Mouse (Mus musculus) T-helper 2 cell (primary cell): ENCODE data around the gene Olfr204.
"Not testable (repeated sequence)": the region's sequence is repeated elsewhere in the genome, so short reads cannot be mapped to it uniquely, and the experiment has no call there.

Experiments
- in situ Hi-C: fragments of 300-600 bp; cut with MboI, MseI; formaldehyde crosslinking; loops from one replicate; pipeline ENCODE4 v1.15.1; 2025; ENCODE audit warnings: high pct_unique_total_duplicates

Olfr204 gene

DNA sequence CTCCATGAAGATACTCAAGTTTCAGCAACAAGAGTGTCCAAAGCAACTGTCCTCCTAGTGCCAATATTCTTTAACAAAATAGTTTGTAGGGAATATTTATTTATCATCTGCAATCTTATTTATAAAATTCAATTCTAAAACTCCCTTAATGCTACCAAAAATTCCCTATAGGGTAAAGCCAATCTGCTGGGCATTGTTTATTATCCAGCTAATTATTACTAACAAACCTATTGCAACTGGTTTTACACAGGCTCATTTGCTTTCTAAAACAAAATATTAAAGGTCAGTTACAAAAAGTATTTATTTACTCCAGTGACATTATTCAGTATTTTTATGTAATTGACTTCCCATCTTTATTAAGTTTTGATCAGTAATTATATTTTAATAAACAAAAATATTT, at the start of gene Olfr204:
Gene Olfr204, minus strand, starts transcription at position 101 of the 400 bp plus-strand sequence.
- in situ Hi-C loops: no loop called here

GRCm38 (mm10) chr16:59363893-59364292, 45.8 kb upstream of the Olfr204 start, which contains the start of gene Olfr209:
Gene Olfr209 (minus strand): TSS chr16:59363993.
- in situ Hi-C loops: no loop called here

DNA sequence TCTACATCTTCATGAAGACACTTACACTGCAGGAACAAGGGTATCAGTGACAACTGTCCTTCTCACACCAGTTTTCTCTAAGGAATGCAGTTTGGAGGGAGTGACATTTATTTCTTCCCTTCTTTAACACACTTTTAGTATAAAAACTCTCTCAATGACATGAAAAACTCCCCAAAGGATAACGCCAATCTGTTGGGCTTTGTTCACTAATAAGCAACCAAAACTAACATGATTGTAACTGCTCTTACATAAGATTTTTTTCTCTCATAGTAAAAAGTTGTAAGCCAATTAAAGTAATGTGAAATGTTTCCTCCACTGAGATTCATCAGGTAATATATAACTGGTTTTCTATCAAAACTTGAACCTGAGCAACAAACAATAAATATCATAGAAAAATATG, 31.1 kb upstream of the Olfr204 start, which contains the start of gene Olfr206:
Gene Olfr206, minus strand, starts transcription at position 101 of the 400 bp plus-strand sequence.
- in situ Hi-C loops: no loop called here

GRCm38 (mm10) chr16:59331038-59331437, 13.0 kb upstream of the Olfr204 start, which contains the start of gene Olfr205:
Gene Olfr205 (minus strand): TSS chr16:59331138.
- in situ Hi-C loops: no loop called here

DNA sequence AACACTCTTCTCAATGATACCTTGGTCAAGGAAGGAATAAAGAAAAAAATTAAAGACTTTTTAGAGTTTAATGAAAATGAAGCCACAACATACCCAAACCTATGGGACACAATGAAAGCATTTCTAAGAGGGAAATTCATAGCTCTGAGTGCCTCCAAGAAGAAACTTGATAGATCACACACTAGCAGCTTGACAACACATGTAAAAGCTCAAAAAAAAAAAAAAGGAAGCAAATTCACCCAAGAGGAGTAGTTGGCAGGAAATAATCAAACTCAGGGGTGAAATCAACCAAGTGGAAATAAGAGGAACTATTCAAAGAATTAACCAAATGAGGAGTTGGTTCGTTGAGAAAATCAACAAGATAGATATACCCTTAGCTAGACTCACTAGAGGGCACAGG, 5.2 kb upstream of the Olfr204 start:
- in situ Hi-C loops: not testable (repeated sequence)

GRCm38 (mm10) chr16:59298581-59298980, 19.5 kb downstream of the Olfr204 start, which contains the start of gene Olfr203:
Gene Olfr203 (plus strand): TSS chr16:59298881.
- in situ Hi-C loops: no loop called here

DNA sequence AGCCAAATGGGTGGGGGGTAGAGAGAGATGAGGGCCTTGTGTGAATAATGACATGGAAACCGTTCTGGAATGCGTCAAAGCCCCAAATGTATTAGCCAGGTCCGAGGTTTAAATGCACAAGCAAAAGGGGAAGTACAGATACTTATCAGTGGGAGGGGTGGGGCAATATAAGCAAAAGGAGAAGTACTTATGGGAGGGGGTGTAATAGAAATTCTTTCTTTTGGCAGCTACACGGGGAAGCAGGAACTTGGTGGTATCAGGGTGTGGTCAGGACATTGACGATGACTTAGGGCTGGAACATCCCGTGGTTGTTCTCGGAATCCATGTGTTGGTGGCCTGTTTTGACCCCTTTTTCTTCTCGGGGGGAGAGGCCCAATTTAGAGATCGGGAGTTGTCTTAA, 30.5 kb downstream of the Olfr204 start:
- in situ Hi-C loops: not testable (repeated sequence)

DNA sequence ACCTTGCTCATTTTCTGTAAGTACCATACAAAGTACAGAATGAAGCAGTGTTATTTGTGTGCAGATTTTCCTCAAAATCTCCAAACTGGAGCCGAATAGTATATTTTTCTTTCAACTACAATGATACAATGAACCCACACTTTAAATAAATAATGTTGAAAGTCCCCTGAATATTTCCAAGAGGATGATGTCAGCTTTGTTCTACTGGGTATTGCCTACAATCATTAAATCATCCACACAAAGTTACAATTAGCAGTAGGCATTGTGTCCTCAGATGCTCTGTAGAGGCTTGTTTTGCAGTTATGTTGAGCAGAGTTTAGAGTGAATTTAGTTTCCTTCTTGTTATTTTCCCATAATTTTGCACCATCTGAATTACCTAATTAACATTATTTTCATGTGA, 31.4 kb downstream of the Olfr204 start, which contains the start of gene Olfr202:
Gene Olfr202, minus strand, starts transcription at position 101 of the 400 bp plus-strand sequence.
- in situ Hi-C loops: no loop called here

- in situ Hi-C loops: no loop called here
These were observed 34.6 kb downstream of the Olfr204 start for GRCm38 (mm10) chr16:59283476-59283875.

DNA sequence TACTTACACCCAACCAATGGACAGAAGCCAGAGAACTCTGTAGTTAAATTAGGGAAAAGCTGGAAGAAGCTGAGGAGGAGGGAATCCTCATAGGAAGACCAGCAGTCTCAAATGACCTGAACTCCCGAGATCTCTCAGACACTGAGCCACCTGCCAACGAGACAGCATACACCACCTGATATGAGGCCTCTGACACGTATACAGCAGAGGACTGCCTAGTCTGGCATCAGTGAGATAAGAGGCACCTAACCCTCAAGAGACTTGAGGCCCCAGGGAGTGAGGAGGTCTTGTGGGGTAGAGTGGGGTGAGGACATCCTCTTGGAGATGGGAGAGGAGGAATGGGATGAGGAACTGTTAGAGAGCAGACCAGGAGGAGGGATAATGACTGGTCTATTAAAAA, 37.5 kb downstream of the Olfr204 start:
- in situ Hi-C loops: no loop called here

GRCm38 (mm10) chr16:59272532-59272931, 45.5 kb downstream of the Olfr204 start, which contains the start of gene Olfr201:
Gene Olfr201 (minus strand): TSS chr16:59272632.
- in situ Hi-C loops: loop anchor here (10.0 kb wide), 1 partner anchor 238 kb away; the partner anchor contains the start of genes Olfr186 and Olfr187

- in situ Hi-C loops: not testable (repeated sequence)
These were observed 49.0 kb downstream of the Olfr204 start for GRCm38 (mm10) chr16:59269097-59269496.
